Mouse (Mus musculus) embryo, embryonic 11 days (tissue): Measurements from ENCODE around the gene Scrg1.
"Not testable (repeated sequence)": the region's sequence is repeated elsewhere in the genome, so short reads cannot be mapped to it uniquely, and the experiment has no call there.

Experiments
- DNase-seq: peaks from one replicate; pipeline ENCODE4 v3.0.0-alpha.2; 2015

Scrg1 gene

GRCm38 (mm10) chr8:57511316-57512118, 55.8 kb downstream of the Scrg1 start, which contains the start of gene Hmgb2:
Hmgb2 (plus strand) TSS chr8:57511907.
- peak; percentile 100 for DNase-seq

- peak; percentile 84 for DNase-seq
Observed at GRCm38 (mm10) chr8:57512141-57513056, 56.7 kb downstream of the Scrg1 start.

- not testable (repeated sequence) for DNase-seq
Observed at GRCm38 (mm10) chr8:57513178-57513661, 57.5 kb downstream of the Scrg1 start.

GRCm38 (mm10) chr8:57516685-57517084, 61.0 kb downstream of the Scrg1 start:
- not testable (repeated sequence) for DNase-seq

GRCm38 (mm10) chr8:57517723-57518122, 62.0 kb downstream of the Scrg1 start:
- no peak for DNase-seq

GRCm38 (mm10) chr8:57520186-57520786, 64.6 kb downstream of the Scrg1 start:
- DNase-seq, result no peak
